Comparison of ENCODE assay signal across 1 mouse cellular context in the genomic region with DNA sequence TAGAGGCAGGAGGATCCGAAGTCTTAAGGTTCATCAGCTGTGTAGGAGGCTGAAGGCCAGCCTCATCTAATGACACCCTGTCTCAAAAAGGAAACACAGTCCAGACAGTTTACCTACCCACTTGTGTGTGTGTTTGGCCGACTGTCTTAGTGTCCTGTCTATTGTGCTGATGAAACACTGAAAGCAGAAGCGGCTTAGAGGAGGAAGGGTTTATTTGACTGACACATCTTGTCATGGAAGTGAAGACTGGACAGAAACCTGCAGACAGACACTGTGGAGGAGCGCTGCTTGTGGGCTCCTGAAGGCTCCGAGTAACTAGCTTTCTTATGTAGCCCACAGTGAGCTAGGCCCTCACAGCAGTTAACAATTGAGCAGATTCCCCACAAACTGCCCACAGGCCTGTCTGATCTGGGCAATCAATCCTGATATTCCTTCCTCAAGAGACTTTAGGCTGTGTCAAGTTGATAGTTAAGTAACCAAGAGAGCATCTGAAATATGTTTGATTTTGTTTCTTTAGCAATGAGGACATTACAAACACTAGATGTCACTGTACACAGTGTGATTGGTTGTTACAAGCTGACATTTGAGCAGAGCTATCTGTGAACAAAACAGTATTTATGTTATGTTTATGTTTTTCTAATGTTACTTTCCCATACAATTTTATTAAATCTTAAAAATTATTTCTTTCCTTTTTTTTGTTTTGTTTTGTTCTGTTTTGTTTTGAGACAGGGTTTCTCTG.
TF ChIP-seq lines count a peak whose summit lies in the region.

No protein-coding gene starts in this region.

TF ChIP-seq in CH12.LX, 34 proteins besides CTCF, POLR2A, EP300 and RAD21:
- TF ChIP-seq MAX (IDR thresholded peaks at IDR 0.05; ENCODE audit: low read length) = no peak
- TF ChIP-seq UBTF (IDR thresholded peaks at IDR 0.05; ENCODE audit: low read depth, low read length) = no peak
- no peak for TF ChIP-seq HCFC1 (IDR thresholded peaks at IDR 0.05; ENCODE audit: low read depth, low read length)
- TF ChIP-seq BHLHE40 (IDR thresholded peaks at IDR 0.05; ENCODE audit: low read depth, low read length) = no peak
- no peak for TF ChIP-seq IRF4 (IDR thresholded peaks at IDR 0.05; ENCODE audit: low read depth, low read length)
- no peak for TF ChIP-seq MYC (IDR thresholded peaks at IDR 0.05; ENCODE audit: low read depth, low read length)
- TF ChIP-seq ZC3H11A (IDR thresholded peaks at IDR 0.05; ENCODE audit: low read depth, low read length) = no peak
- no peak for TF ChIP-seq RCOR1 (conservative IDR thresholded peaks at IDR 0.05; ENCODE audit: low read depth, low read length)
- no peak for TF ChIP-seq SMC3 (IDR thresholded peaks at IDR 0.05; ENCODE audit: low read depth, low read length)
- no peak for TF ChIP-seq JUN (IDR thresholded peaks at IDR 0.05; ENCODE audit: insufficient read depth, low read depth, low read length)
- no peak for TF ChIP-seq JUND (conservative IDR thresholded peaks at IDR 0.05; ENCODE audit: low read depth, low read length)
- no peak for TF ChIP-seq CHD1 (IDR thresholded peaks at IDR 0.05; ENCODE audit: low read depth, low read length)
- TF ChIP-seq MEF2A (IDR thresholded peaks at IDR 0.05; ENCODE audit: borderline replicate concordance, low read depth, low read length) = no peak
- no peak for TF ChIP-seq TCF12 (IDR thresholded peaks at IDR 0.05; ENCODE audit: low read depth, low read length)
- no peak for TF ChIP-seq E2F4 (IDR thresholded peaks at IDR 0.05; ENCODE audit: insufficient replicate concordance, low read depth, low read length)
- no peak for TF ChIP-seq USF2 (conservative IDR thresholded peaks at IDR 0.05; ENCODE audit: low read depth, low read length)
- TF ChIP-seq ETS1 (conservative IDR thresholded peaks at IDR 0.05; ENCODE audit: low read depth, low read length) = no peak
- TF ChIP-seq USF1 (IDR thresholded peaks at IDR 0.05; ENCODE audit: low read depth, low read length) = no peak
- TF ChIP-seq MXI1 (IDR thresholded peaks at IDR 0.05; ENCODE audit: low read depth, low read length) = no peak
